Mouse (Mus musculus) neural tube, embryonic 10.5 days (tissue): Measurements from ENCODE around the gene Vwa5b1.

Experiments
- DNase-seq: peaks from one replicate; pipeline ENCODE4 v3.0.0-alpha.2; 2017; ENCODE audit warnings: low spot score; ENCODE audit errors: extremely low spot score

The Vwa5b1 gene

DNA sequence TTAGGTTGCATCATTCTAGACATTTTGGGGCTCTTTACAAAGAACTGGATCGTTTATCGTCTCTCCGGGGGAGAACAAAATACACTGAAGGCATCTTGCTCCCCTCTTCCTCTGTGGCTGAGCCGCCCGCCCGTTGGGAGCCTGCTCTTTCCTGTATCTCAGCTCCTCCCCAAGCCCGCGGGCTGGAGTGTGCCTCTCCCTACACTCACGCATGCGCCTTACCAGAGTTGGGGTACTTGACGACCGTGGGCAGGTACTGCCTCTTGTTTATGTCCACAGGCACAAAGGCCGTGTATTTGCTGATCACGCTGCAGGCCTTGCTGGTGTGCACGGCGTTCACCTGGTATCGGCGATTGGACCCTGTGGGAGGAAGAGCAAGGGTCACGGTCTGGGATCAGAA is 57.3 kb downstream of the Vwa5b1 start:
- no peak for DNase-seq

DNA sequence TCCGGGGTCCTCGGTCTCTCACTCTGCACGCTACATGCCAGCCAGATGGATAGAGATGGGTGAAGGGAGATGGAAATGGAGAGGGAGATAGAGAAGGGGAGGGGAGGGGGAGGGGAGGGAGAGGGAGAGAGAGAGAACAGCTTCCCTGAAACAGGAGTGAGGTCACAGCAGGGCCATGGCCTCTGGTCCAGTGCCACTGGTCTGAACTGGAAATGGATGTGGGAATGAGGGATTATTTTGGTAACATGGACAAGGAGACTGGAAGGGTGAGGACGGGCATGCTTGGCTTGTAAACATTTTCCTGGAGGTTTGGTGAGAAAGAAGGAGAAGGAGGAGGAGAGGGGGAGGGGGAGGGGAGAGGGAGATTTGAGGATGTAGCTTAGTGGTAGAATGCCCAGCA is 59.0 kb downstream of the Vwa5b1 start:
- DNase-seq = no peak

DNA sequence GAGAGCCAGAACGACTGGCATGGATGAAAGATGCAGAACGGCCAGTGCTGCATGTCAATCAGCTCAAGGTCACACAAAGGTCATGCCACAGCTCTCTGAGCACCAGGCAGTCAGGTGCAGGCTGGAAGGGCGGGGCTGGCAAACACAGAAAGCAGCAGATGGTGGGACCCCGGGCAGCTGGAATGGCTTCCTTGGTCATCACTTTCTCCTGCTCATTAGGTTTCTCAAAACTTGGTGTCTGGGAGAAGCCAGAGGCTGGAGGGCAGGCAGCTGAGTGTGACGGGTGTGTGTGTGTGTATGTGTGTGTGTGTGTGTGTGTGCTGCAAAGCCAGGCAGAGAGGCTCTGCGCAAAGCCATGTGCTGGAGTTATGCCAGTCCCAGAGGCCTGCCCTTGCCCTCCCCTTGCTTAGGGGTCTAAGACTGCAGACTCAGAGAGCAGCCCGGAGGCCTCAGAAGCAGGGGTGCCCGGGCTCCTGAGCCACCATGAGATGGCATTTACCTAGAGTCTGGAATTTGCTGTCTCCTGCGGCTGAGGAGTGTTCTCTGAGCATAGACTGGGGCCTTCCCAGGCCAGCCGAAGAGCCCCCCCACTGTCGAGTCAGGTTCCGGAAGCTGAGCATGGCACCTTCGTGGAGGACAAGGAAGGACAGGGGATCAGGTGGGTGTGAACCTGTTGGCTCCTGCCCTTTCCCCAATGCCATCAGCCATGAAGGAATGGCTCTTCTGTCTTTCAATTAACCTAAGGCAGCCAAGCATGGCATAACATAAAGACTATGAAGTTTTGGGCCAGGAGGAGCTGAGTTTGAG is 60.7 kb downstream of the Vwa5b1 start:
- DNase-seq = no peak

DNA sequence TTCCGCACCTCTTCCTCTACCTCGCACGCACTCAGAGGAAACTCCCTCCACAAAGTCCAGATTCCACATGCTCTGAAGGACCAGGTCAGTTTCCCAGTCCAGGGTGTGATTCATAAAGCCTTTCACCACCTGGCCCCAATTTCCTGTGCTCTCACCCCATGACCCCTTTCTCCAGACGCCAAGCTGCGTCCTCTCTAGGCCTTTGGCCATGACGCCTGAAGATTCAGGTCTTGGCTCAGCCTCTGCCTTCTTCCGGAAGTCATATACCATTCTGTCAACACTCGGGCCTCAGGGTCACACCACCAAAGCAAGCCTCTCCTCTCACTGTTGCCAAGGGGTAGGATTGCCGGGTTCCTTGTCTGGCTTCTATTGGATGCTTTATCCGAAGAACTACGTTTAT is 65.8 kb downstream of the Vwa5b1 start:
- peak; percentile 57 for DNase-seq

DNA sequence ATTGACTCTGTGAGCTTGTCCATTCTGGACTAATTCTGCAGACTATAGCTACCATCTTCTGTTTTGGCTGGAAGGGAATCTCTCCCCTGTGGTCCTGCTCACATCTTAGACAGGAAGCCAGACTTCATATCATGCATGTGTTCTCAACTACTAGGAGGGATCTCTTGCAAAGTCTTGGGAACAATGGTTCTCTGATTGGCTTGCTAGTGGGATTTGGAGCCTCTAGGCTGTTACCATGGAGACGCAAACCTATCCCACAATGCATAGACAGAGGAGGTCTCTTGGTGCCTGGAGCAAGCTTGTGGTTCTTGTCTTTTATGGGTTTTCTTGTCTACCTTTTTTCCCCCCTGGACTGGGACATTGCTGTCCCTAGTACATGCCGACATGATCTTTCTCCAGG is 67.4 kb downstream of the Vwa5b1 start:
- no peak for DNase-seq

DNA sequence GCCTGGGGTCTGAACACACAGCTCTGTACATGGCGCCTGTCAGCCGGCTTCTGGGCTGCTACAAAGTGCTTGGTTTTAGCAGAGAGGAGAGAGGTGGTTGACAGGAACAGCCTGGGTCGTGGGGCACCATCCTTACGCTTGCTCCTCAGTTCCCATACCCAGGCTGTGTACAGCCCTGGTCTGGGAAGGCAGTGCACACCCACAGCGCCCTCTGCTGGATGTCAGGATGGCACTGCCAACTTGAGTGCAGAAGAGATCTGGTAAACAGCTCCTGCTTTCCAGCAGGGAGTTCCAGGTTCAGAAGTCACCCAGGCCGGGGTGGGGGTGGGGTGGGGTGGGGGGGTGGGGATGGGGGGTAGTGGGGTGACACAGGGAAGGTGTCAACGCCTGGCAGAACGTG is 73.7 kb downstream of the Vwa5b1 start:
- peak; percentile 87 for DNase-seq

DNA sequence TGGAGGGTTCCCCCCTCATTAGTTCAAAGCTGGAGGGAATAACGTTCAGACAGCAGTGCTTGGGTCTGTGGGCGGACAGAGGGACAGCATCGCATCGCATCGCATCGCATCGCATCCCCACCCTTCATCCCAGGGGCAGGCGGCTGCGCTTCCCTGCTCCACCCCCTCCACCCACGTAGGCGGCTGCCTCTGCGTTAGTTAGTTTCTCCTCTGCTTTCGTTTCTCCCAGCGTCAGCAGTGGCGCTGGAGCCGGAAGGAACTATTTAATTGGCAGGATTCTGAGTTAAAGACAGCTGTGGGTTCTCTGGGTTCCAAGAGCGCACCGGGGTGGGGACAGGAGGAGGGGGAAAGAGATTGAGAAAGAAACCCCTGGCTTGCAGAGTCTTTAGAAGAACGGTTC is 80.2 kb downstream of the Vwa5b1 start:
- no peak for DNase-seq

DNA sequence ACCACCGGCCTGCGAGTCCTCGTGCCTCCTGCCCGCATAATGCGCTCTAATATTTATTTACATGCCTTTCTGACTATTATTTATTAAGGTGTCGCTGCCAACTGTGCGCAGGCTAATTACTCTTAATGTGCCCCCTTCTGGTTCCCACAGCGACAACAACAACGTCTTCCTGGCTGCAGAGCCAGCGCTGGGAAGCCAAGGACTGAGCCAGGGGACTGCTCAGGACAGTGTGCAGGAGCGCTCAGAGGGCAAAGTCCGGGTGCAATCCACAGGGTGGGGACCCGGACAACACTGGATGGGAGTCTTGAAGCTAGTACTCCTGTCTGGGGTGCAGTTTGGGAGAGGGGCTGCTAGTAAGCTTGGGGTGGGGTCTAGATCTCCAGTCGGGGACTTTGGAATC is 80.8 kb downstream of the Vwa5b1 start:
- DNase-seq = no peak

DNA sequence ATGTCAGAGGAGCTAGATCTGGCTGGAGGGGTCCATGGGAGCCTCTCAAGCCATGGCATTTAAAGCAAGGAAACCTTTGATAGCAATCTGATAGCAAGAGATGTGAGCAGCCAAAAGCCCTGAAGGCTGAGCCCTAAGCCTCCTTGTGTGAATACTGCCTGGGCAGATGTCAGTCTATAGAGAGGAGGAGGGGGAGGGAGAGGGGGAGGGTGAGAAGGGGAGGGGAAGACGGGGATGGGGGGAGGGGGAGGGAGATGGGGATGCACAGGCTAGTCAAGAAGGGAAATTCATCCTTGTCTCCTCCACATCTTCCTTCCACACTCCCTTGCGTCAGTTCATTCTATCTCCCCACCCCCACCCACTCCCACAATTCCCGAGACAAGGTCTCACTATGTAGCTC is 81.4 kb downstream of the Vwa5b1 start:
- DNase-seq = no peak

DNA sequence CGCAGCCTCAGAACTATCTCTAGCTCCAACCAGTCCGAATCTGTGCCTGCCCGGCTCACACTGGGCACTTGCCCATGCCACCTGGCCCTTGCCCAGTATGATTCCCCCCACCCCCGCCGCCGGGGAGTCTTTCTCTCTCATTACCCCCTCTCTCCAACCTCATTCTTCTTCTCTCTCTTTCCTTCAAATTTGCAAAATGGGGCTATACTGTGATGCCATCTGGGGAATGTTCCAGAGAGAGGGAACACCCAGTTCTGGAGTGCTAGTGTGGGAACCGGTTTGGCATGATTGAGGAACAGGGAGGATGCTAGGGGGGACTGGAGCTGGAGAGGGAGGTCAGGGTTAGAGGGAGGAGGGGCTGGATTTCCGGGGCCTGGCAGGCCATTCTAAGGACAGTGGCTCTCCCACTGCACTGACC is 82.2 kb downstream of the Vwa5b1 start:
- DNase-seq = no peak

DNA sequence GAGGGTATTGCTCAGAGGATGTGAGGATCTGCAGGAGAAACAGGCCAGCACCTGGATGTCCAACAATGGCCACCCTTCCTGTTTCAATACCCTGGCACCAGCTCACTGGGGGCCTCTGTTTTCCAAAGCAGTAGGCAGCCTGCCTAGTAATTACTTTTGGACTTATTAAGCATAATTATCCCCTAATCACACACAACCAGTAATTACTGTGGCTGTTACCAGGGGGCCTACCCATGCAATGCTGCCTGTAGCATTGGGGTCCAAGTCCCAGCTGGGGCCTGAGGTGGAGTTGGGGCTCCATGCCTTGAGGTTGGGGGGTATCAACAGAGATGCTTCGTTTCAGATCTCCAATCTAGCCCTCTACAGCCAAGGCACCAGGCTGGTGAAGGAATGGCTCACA is 82.6 kb downstream of the Vwa5b1 start:
- DNase-seq = no peak

DNA sequence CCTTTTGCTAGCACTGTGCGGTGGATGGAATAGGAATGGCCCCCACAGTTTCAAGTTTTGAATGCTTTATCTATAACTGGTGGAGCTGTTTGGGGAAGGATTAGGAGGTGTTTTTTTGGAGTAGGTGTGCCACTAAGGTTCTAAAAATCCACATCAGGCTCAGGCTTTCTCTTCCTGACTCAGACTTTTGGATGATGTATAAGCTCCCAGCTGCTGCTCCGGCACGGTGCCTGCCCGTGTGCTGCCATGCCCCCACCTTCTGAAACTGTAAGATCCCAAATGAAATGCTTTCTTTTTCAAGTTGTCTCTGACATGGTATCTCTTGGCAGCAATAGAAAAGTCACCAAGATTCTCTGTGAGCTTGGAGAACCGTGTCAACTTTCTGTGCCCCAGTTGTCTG is 84.1 kb downstream of the Vwa5b1 start:
- no peak for DNase-seq

DNA sequence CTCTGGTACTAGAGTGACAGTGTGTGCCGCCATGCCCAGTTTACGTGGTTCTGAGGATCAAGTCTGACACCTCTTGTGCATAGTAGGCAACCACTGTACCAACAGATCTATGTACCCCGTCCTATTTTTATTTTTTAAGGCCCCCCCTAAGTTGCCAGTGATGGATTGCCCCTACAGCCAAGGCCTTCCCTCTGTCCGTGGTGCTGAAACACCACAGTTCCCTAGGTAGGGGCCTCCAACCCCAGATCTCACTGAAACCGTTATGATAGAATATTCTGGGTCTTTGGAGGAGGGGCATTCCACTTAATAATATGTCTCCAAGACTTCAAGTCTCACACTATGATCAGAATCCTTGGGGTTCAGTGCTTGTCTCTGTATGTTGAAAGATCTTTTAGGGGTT is 85.1 kb downstream of the Vwa5b1 start:
- DNase-seq = no peak

DNA sequence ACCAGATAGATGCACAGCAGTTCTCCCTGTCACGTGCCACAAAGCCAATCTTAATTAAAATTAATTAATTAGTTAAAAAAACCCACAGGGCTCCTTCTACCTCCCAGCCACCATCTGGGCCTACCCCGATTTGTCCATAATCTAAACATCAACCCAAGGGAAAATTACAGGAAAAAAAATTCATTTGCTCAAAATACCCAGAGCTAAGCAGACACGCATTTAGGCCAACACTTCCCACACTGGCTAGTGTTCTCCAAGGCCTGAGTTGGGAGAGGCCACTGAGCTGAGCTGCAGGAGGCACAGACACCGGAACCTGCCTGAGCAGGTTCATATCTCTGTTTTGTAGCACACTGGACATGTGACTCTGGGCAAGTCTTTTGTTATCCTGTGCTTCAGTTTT is 86.7 kb downstream of the Vwa5b1 start:
- no peak for DNase-seq

DNA sequence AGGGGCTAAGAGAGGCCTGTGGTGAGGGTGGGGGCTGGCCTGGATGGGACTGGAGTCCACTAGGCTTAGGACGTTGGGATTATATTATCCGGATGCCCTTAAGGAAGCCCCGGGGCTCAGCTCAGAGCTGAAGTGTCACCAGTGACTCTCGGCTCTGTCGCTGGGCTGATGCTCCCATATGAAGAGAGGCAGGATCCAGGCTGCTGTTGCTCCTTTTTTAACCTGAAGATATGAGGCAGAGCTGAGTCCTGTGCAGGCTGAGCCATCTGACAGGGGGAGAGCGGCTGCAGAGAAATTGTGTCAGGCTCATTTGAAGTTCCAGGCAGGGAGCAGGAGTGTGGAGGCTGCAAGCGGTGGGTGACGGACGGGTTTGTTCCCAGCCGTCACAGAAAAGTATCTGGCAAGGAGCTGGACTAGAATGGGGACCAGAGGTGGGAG is 87.5 kb downstream of the Vwa5b1 start:
- DNase-seq = no peak

DNA sequence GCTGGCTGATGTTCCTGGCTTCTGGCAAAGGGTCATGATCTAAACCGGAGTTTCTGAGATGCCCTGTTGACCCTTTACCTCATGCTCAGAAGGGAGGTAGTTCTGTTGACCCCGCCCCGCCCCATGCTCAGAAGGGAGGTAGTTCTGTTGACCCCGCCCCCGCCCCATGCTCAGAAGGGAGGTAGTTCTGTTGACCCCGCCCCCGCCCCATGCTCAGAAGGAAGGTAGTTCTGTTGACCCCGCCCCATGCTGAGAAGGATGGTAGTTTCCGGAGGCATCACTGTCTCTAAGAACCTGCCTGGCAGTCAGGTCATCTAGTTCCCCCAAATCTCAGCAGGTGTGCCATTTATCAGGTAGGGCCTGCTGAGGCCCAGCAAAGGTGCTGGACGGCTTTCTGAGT is 88.1 kb downstream of the Vwa5b1 start:
- no peak for DNase-seq

DNA sequence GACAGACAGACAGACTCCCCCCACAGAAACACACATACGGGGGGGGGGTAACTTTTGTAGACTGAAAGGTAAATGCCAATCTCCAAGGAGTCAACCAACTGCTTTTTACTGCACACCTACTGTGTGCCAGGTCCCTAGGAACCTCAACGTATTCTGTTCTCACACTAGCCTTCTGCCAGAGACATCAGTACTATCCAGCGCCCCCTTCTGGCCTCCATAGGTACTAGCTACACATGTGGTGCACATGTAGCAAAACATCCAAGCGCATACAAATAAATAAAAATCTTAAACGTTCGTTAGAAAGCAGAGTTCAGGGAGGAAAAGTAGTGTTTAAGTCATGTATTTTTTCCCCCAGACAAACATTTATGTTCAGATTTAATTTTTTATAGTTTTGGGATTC is 88.6 kb downstream of the Vwa5b1 start:
- DNase-seq = no peak

DNA sequence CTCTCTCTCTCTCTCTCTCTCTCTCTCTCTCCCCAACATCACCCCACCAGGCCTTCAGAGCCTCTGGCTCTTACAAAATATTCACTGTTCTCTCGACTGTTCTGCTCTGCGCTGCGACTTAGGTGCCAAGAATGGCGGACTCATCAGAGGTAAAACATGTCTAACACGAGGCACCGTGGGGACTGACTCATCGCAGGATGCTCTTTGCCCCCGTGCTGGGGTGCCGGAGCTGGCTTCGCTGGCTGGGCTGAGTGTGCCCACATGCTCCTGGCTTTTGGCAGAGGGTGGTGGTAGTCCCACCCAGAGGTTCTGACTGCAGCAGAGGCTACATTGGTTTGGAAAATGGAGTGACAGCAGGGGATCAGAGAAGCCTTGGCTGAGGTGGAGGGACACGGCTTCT is 89.4 kb downstream of the Vwa5b1 start:
- DNase-seq = no peak

DNA sequence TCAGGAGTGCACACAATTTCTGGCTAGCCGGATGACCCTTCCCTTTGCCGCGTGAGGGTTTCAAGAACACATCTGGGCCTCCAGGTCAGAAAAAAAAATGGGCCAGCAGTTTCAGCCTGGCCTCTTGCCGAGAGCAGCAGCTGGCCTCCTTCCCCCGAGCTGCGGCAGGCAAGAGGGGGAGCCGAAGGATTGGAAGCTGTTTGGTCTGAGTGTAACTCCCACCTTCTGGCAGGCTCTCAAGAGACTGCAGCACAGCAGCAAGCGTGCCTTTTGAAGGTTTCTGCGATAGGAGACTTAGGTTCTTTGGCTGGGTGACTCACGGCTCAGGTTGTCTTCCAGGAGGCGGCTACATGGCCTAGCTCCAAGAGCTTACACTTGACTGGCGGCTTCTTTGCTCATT is 92.5 kb downstream of the Vwa5b1 start:
- DNase-seq = no peak

DNA sequence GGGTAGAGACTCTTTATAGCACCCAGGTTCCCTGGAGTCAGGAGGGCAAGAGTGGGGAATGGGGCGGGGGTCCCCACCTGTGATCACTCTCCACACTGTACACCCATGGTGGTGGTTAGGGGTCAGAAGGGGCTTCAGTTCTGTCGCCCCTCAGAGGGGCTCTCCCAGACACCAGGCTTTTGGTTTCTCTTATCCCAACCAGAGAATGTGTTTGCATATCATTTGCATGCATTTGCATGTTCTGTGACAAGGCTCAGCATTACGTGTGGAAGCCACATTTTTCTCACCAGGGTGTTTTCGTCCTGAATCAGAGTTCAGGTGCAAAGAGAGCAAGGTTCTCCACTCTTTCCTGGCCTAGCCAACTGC is 97.6 kb downstream of the Vwa5b1 start:
- no peak for DNase-seq

DNA sequence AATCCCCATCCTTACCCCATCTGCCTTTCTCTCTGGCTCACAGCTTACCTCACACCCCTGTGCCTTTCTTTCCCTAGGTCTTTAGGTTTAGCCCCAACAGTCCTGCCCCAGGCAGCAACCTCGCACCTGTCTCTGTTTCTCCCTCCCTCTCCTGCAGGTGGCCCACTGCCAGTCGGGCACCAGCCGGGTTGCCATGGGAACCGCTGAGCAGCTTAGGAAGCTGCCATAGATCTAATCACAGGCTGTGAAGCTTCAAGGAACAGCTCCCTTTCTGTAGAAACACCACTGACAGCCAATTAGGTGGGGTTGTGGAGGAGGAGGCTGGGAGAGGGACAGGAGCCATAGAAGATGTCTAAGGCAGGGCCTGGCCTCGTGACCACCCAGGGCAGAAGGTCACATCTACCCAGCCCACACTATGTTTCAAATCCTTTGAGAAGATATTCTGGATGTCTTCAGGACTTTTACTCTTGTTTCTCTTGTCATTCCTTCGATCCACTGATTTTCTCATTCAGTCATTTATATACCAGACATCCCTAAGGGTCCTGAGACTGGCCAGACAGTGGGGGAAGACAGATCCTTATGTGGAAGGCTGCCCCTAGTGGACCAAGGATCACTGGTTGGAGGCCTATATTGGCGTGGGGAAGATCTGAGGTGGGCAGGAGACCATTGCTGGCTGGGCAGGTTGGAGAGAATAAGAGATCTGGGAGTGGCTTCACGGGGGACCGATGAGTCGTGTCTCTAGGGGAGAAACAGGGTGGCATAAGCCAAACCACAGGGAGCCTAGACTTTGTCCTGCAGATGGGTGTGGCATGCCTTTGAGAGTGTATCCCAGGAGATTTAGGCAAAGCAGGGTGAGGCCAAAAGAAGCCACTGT is 98.2 kb downstream of the Vwa5b1 start:
- peak; percentile 25 for DNase-seq

DNA sequence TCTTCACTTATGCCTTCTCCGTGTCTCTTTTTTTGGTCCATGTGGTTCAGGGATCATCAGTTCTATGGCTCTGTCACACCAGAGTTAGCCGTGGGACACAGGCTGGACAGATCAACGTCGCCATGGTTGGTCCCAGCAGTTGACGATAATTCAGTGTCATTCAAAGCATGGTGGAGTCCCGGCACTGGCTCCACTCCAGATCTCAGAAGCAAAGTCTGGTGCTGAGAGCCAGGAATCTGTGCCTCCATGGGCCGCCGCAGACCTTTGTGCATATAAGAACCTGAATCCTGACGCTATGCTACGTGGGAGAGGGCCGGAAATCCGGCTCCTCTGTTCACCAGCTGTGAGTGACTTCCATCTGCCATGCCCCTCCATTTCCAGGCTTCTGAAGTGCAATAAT is 100.1 kb downstream of the Vwa5b1 start:
- no peak for DNase-seq

DNA sequence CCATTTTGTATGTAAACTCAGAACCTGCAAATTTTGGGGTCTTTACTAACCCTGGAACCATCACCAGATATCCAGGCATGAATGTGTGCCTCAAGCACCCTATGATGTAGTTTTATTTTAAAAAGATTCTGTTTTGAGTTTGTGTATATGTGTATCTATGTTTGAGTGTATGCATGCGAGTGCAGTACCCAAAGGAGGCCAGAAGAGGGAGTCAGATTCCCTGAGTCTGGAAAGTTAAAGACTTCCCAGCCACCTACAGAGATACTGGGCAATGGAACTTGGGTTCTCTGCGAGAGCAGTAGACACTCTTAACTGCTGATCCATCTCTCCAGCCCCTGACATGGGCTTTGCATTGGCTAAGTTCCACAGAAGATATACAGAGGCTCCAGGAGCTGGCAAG is 101.8 kb downstream of the Vwa5b1 start:
- DNase-seq = no peak
